ENCODE assay signal across 9 mouse cellular contexts in genomic region chr10:109496161-109496560, GRCm38 (mm10).
DNase-seq lines count a peak whose midpoint lies in the region; ATAC-seq and TF ChIP-seq lines count a peak whose summit lies in the region.
"Had no signal": no experiment of that assay in that cellular context is flagged by ENCODE, and none has a peak within 500 bp of the region (broad histone marks: within the 10 kb centered on the region; RNA-seq: fewer than 3 reads in every experiment).

No protein-coding gene starts in this region.

- H3K4me1 ChIP-seq in forebrain, embryonic 12.5 days: no peaks in the 10 kb centered on the region
- H3K4me1 ChIP-seq in forebrain, embryonic 10.5 days: no peaks in the 10 kb centered on the region
- no peaks in the 10 kb centered on the region for H3K4me1 ChIP-seq in hindbrain, embryonic 14.5 days (replicated peaks; ENCODE audit: control insufficient read depth, insufficient read depth, low read length)
- no peaks in the 10 kb centered on the region for H3K4me1 ChIP-seq in limb, embryonic 14.5 days (ENCODE audit: control insufficient read depth, insufficient read depth, low read length)

- no peaks in the 10 kb centered on the region for H3K36me3 ChIP-seq in forebrain, embryonic 12.5 days (replicated peaks)
- no peaks in the 10 kb centered on the region for H3K36me3 ChIP-seq in forebrain, embryonic 10.5 days (replicated peaks)
- H3K36me3 ChIP-seq in hindbrain, embryonic 14.5 days (replicated peaks; ENCODE audit: control insufficient read depth, insufficient read depth): no peaks in the 10 kb centered on the region
- H3K36me3 ChIP-seq in limb, embryonic 14.5 days (ENCODE audit: control insufficient read depth, insufficient read depth, low read length): no peaks in the 10 kb centered on the region

- H3K9me3 ChIP-seq in forebrain, embryonic 12.5 days: no peaks in the 10 kb centered on the region
- no peaks in the 10 kb centered on the region for H3K9me3 ChIP-seq in forebrain, embryonic 10.5 days
- no peaks in the 10 kb centered on the region for H3K9me3 ChIP-seq in hindbrain, embryonic 14.5 days (ENCODE audit: control insufficient read depth, low read length)
- H3K9me3 ChIP-seq in limb, embryonic 14.5 days (ENCODE audit: control insufficient read depth, low read length): no peaks in the 10 kb centered on the region

- DNase-seq in forebrain, embryonic 10.5 days (ENCODE audit: extremely low spot score, low spot score): no peak
- peak; percentile 2 for DNase-seq in 416B (ENCODE audit: low read depth)
- DNase-seq in cerebellum, adult 9-11 months: peak; percentile 79
- DNase-seq in hindbrain, embryonic 14.5 days (ENCODE audit: low spot score): peak; percentile 80
- DNase-seq in limb, embryonic 14.5 days (ENCODE audit: low spot score): peak; percentile 64
- no peak for DNase-seq in spleen, postnatal 36 days (ENCODE audit: low spot score in 2 of 2)

- 88% methylated on average over 10 of the region's 10 CpGs for WGBS in forebrain, embryonic 12.5 days
- 87% methylated on average over 10 of the region's 10 CpGs for WGBS in forebrain, embryonic 10.5 days
- 76% methylated on average over 10 of the region's 10 CpGs for WGBS in hindbrain, embryonic 14.5 days
- WGBS in limb, embryonic 14.5 days: 81% methylated on average over 10 of the region's 10 CpGs

- H3K27ac ChIP-seq in forebrain, embryonic 12.5 days: no peak overlapping the region
- no peak overlapping the region for H3K27ac ChIP-seq in forebrain, embryonic 10.5 days
- no peak overlapping the region for H3K27ac ChIP-seq in hindbrain, embryonic 14.5 days
- no peak overlapping the region for H3K27ac ChIP-seq in limb, embryonic 14.5 days (replicated peaks; ENCODE audit: low read depth, low read length)

- H3K4me3 ChIP-seq in forebrain, embryonic 12.5 days (replicated peaks): no peak overlapping the region
- H3K4me3 ChIP-seq in forebrain, embryonic 10.5 days: no peak overlapping the region
- H3K4me3 ChIP-seq in hindbrain, embryonic 14.5 days (replicated peaks; ENCODE audit: low read length): no peak overlapping the region
- no peak overlapping the region for H3K4me3 ChIP-seq in limb, embryonic 14.5 days (replicated peaks; ENCODE audit: low read length)
- H3K4me3 ChIP-seq: erythroblast, embryonic 14.5 days had no signal

- H3K9ac ChIP-seq in forebrain, embryonic 12.5 days: no peak overlapping the region
- no peak overlapping the region for H3K9ac ChIP-seq in hindbrain, embryonic 14.5 days
- no peak overlapping the region for H3K9ac ChIP-seq in limb, embryonic 14.5 days (ENCODE audit: low read depth, low read length, severe bottlenecking)

- 0 out of 2 replicates have a peak, but pooled peaks have one; percentile 39 for ATAC-seq in forebrain, embryonic 12.5 days (ENCODE audit: low FRiP score)
- ATAC-seq in hindbrain, embryonic 14.5 days (ENCODE audit: low FRiP score): peak; percentile 57; the same call in 1 of the 2 replicates
- no peak for ATAC-seq in limb, embryonic 14.5 days (ENCODE audit: low FRiP score, low read depth)
- no peak for ATAC-seq in granulocyte monocyte progenitor cell, adult 5-6 weeks (replicated peaks; ENCODE audit: poor library complexity, severe bottlenecking)

- no peaks in the 10 kb centered on the region for H3K27me3 ChIP-seq in forebrain, embryonic 12.5 days
- no peaks in the 10 kb centered on the region for H3K27me3 ChIP-seq in forebrain, embryonic 10.5 days (ENCODE audit: poor library complexity, severe bottlenecking)
- H3K27me3 ChIP-seq in hindbrain, embryonic 14.5 days (ENCODE audit: control insufficient read depth, insufficient read depth, low read length): no peaks in the 10 kb centered on the region
- no peaks in the 10 kb centered on the region for H3K27me3 ChIP-seq in limb, embryonic 14.5 days (ENCODE audit: control insufficient read depth, insufficient read depth, low read length)

- no peak overlapping the region for H3K4me2 ChIP-seq in forebrain, embryonic 12.5 days
- no peak overlapping the region for H3K4me2 ChIP-seq in hindbrain, embryonic 14.5 days (replicated peaks)
- no peak overlapping the region for H3K4me2 ChIP-seq in limb, embryonic 14.5 days (replicated peaks; ENCODE audit: low read depth, low read length, severe bottlenecking)

- no peak for TF ChIP-seq POLR2A in limb, embryonic 14.5 days (IDR thresholded peaks at IDR 0.05; ENCODE audit: borderline replicate concordance, extremely low read depth, insufficient read depth, insufficient read length)

Comparison
In these comparisons a context has a peak if more than half of its experiments do, and no peak if none do; other contexts are left out.
1. ATAC-seq: peak in forebrain, embryonic 12.5 days (single experiment) and hindbrain, embryonic 14.5 days (single experiment); none in limb, embryonic 14.5 days (single experiment) and granulocyte monocyte progenitor cell, adult 5-6 weeks (single experiment).
2. DNase-seq: peak in 416B (single experiment), cerebellum, adult 9-11 months (single experiment), hindbrain, embryonic 14.5 days (single experiment) and limb, embryonic 14.5 days (single experiment); none in forebrain, embryonic 10.5 days (single experiment) and spleen, postnatal 36 days (0 of 2).